Mouse (Mus musculus): Measurements from ENCODE around the gene Mknk1. TPM values are rescaled to one million over a fixed set of nuclear protein-coding genes. Genes with fewer than 3 reads are reported as not detected.
A peak's percentile ranks its signal among the peaks of the same experiment; 100 is the strongest.

Mknk1 gene
- polyA plus RNA-seq, 1 experiment from 2014 or later = 130 TPM

DNA sequence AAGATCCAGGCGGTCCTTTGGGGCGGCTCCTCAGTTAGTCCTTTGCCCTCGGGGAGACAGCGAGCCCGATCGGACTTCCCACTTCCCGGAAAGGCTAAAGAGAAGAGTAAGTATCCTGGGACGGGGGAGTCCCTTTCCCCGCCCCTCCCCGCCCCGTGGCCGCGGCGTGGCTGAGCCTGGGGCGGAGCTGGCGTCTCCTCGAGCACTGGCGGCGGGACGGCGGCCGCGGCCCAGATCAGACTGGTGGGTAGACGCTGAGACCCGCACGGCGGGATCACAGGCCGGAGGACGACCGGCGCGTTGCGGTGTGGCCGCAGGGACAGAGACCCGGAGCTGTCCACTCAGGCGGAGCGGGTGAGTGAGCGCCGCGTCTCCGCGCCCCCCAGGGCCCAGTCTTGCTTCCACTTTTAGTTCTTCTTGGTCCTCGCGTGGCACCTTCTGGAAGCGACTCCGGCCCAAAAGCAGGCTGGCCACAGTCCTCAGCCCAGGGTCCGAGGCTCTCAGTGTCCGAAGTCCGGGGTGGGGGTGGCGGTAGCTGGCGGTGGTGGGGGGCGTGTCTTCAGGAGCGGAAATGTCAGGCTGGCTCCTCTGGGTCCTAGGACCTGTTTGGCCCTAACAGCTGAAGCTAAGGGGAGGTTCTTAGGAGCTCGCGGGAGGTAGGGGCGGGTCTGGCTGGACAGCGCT, 11.0 kb upstream of the Mknk1 start, which contains the start of gene Mob3c:
TSS of gene Mob3c (plus strand) at position 205 of the 684 bp plus-strand sequence.
- Histone ChIP-seq H3K79me2 (ENCODE audit: inconsistent target) (peaks cover 47% of the 10 kb centered on the region), H3K4me3 (ENCODE audit: inconsistent target) (peak within 1 kb of the TSS; percentile 53), H3K27ac (peak within 1 kb of the TSS; percentile 74), H3K36me3 (ENCODE audit: inconsistent target) (peaks cover 18% of the 10 kb centered on the region)
- under 1% methylated on average over 57 of the region's 57 CpGs for WGBS (ENCODE audit: missing documents)

DNA sequence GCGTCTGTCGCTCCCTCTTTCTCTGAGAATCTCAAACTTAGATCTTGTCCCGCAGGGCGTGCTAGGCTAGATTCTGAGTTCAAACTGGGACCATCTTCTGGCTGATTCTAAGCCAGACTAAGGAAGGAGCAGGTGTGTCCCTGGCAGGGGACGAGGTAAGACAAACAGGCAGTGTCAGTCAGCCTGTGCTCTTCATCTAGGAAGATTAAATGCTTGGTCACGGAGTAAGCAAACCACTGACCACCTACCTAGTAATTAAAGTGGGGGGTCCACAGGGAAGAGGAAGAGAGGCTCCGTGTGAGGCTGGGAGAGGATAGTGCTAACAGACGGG, 10.5 kb upstream of the Mknk1 start:
- Histone ChIP-seq H3K27ac (peak overlapping the region; percentile 74), H3K4me3 (ENCODE audit: inconsistent target) (peak overlapping the region; percentile 53), H3K79me2 (ENCODE audit: inconsistent target) (peaks cover 52% of the 10 kb centered on the region), H3K36me3 (ENCODE audit: inconsistent target) (peaks cover 24% of the 10 kb centered on the region)
- WGBS (ENCODE audit: missing documents) = 18% methylated on average over 8 of the region's 8 CpGs

DNA sequence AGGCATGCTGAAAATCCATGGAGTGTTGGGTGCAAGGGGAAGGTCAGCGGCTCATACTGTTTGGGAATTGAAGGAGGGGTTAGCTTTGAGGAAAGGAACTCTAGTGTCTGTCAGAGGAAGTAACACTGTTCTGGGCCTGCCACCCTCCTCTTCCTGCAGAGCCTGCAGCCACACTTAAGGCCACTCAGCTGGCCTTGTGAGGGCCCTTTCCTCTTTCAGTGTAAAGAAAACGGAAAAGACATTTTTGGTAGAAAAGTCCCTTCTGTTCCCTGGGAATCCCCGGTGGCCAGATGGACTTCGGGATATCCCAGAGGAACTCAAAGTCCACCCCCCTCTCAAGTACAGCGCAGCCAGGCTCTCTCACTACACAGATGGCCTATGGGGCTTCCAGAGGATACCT, 8.5 kb upstream of the Mknk1 start:
- Histone ChIP-seq H3K79me2 (ENCODE audit: inconsistent target) (peaks cover 54% of the 10 kb centered on the region), H3K27ac (peak overlapping the region; percentile 78), H3K36me3 (ENCODE audit: inconsistent target) (peaks cover 32% of the 10 kb centered on the region), H3K4me3 (ENCODE audit: inconsistent target) (no peak overlapping the region)
- 16% methylated on average over 5 of the region's 5 CpGs for WGBS (ENCODE audit: missing documents)

DNA sequence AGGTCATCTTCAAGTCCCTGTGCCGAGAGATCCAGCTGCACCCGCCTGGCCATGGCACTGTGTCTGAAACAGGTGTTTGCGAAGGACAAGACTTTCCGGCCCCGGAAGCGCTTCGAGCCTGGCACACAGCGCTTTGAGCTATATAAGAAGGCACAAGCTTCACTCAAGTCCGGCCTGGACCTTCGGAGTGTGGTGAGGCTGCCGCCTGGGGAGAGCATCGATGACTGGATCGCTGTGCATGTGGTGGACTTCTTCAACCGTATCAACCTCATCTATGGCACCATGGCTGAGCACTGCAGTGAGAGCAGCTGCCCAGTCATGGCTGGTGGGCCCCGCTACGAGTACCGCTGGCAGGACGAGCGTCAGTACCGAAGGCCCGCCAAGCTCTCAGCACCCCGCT, 7.8 kb upstream of the Mknk1 start:
- 92% methylated on average over 22 of the region's 22 CpGs for WGBS (ENCODE audit: missing documents)
- Histone ChIP-seq H3K4me3 (ENCODE audit: inconsistent target) (no peak overlapping the region), H3K79me2 (ENCODE audit: inconsistent target) (peaks cover 54% of the 10 kb centered on the region), H3K27ac (peak overlapping the region; percentile 78), H3K36me3 (ENCODE audit: inconsistent target) (peaks cover 32% of the 10 kb centered on the region)

DNA sequence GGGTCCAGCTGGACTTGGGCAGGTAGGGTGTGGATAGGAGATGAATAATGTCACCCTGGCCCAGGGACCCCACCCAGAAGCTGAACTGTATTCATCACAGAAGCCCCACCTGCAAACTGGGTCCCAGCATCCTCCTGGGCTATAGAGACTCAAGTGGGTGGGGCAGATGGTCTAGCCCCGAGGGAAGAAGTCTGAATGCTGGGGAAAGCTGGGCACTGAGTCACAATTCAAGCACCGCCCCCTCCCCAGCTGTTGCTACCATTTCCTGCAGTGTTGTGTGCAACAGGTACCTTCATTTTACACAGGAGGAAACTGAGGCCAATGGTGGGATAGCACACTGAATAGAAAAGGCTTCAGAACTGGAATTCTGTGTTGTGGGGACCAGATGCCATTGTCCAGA, 7.0 kb upstream of the Mknk1 start:
- Histone ChIP-seq H3K27ac (no peak overlapping the region), H3K79me2 (ENCODE audit: inconsistent target) (peaks cover 54% of the 10 kb centered on the region), H3K4me3 (ENCODE audit: inconsistent target) (no peak overlapping the region), H3K36me3 (ENCODE audit: inconsistent target) (peaks cover 32% of the 10 kb centered on the region)
- 50% methylated on average over 2 of the region's 2 CpGs for WGBS (ENCODE audit: missing documents)

DNA sequence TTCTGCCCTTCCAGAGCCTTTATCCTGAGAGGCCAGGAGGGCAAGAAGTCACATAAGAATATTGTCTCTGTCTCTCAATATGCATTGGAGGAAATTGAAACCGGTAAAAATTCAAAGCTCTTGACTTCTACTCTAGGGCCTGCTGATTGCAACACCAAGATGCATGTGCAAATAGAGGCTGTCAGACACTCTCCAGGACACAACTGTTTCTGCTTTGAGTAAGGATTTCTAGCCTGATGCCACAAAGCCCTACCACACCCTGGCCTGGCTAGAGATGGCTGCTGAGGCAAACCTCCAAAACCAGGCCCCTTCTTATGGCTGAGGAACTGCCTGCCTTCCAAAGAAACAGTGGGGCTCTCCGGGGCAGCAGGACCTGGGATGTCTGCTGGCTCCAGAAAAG, 3.4 kb upstream of the Mknk1 start:
- peaks cover 32% of the 10 kb centered on the region for H3K36me3 ChIP-seq (ENCODE audit: inconsistent target)
- H3K27ac ChIP-seq = peak overlapping the region; percentile 41
- no peak overlapping the region for H3K4me3 ChIP-seq (ENCODE audit: inconsistent target)
- WGBS (ENCODE audit: missing documents) = 38% methylated on average over 2 of the region's 2 CpGs
- H3K79me2 ChIP-seq (ENCODE audit: inconsistent target) = peaks cover 45% of the 10 kb centered on the region

DNA sequence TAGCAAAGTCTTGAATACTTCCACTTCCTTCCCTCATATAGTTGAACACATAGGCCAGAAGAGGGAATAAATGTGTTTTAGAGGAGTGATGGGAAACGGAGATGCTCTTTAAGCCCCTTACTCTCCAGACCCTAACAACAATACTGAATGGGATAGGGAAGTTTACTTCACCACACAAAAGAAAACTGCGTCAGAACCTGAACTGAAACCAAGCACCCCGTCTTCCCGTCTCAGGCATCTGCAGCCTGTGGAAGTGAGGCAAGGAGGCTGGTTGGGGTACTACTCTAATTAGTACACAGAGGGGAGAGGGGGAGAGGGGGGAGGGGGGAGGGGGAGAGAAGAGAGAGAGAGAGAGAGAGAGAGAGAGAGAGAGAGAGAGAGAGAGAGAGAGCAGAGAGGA, 802 bp upstream of the Mknk1 start:
- Histone ChIP-seq H3K79me2 (ENCODE audit: inconsistent target) (peaks cover 45% of the 10 kb centered on the region), H3K36me3 (ENCODE audit: inconsistent target) (peaks cover 18% of the 10 kb centered on the region), H3K27ac (peak overlapping the region; percentile 77), H3K4me3 (ENCODE audit: inconsistent target) (peak overlapping the region; percentile 71)
- 18% methylated on average over 1 of the region's 4 CpGs for WGBS (ENCODE audit: missing documents)

DNA sequence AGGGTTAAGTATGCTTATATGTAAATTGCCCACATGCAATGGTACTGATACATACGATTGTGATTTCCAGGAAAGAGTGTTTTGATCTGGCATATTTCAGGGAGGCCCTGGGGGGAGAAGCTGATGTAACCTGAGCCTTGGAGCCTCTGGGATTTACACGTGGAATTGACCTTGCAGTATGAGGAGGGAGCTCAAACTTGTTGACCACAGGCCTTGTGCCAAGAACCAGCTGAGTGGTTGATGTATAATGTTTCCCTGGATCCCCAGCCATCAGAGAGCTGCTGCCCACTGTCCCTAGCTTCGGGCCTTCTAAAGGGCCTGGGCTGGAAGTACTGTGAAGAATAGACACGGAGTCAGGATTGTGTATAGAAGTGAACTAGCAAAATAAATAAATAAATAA, 958 bp downstream of the Mknk1 start:
- peaks cover 15% of the 10 kb centered on the region; the same call in 1 of the 2 replicates for H3K36me3 ChIP-seq (ENCODE audit: inconsistent target)
- peak overlapping the region; percentile 77 for H3K27ac ChIP-seq
- WGBS (ENCODE audit: missing documents) = 58% methylated on average over 4 of the region's 4 CpGs
- H3K4me3 ChIP-seq (ENCODE audit: inconsistent target) = peak overlapping the region; percentile 71
- peaks cover 58% of the 10 kb centered on the region for H3K79me2 ChIP-seq (ENCODE audit: inconsistent target)

DNA sequence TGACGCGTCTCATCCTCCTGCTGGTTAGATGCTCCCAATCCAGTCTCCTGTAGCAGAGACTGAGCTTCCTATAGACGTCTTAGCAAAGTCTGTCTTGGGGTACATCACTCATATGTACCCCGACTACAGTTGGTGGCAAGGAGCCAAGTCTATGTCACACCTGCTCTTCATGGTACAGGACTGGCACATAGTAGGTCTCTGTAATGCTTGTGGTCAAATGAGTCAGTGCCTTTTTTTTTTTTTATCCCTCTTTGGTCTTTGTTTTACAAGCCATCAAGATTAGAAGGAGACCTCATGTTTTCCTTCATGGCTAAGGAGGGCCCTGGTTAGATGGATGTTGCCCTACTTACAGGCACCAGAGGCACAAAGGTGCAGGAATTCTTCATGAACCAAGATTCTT, 1.8 kb downstream of the Mknk1 start:
- Histone ChIP-seq H3K4me3 (ENCODE audit: inconsistent target) (no peak overlapping the region), H3K79me2 (ENCODE audit: inconsistent target) (peaks cover 67% of the 10 kb centered on the region), H3K27ac (no peak overlapping the region), H3K36me3 (ENCODE audit: inconsistent target) (peaks cover 15% of the 10 kb centered on the region; the same call in 1 of the 2 replicates)
- 95% methylated on average over 4 of the region's 4 CpGs for WGBS (ENCODE audit: missing documents)

DNA sequence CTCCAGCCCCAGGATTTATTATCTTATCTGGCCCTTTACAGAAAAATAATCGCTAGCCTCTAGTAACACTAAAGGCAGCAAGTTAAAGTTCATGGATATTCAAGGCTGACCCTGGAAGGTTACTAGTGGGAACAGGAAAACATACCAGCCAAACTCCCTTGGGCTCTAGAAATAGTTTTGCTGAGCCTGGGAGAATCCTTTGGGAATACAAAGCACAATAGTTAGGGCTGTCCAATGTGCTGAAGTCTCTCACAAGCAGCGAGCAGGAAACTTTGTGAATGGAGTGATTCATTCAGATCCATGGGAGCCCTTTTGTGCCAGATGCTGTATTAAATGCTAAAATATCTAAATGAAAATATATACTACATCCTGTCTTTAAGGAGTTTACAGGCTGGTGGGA, 7.7 kb downstream of the Mknk1 start:
- Histone ChIP-seq H3K36me3 (ENCODE audit: inconsistent target) (peaks cover 46% of the 10 kb centered on the region), H3K27ac (peak overlapping the region; percentile 99), H3K4me3 (ENCODE audit: inconsistent target) (no peak overlapping the region), H3K79me2 (ENCODE audit: inconsistent target) (peaks cover 88% of the 10 kb centered on the region)
- 83% methylated on average over 2 of the region's 2 CpGs for WGBS (ENCODE audit: missing documents)

DNA sequence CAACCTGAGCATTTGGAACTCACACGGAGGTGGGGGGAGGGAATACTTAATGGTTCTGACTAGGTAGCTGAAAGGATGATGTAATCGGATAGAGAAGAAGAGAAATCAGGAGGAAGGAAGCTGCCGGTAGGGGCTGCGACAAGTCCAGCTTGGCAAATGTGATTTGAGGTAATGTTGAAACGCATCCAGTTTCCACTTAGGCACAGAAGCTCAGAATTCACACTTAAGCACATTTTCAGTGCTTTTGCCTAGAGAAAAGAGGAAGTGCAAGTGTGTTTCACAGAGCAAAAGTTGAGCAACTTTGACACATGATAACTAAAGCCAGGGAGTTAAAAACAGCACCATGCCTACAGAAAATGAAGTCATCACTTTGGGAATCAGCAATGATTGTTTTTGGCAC, 8.4 kb downstream of the Mknk1 start:
- no peak overlapping the region for H3K4me3 ChIP-seq (ENCODE audit: inconsistent target)
- WGBS (ENCODE audit: missing documents) = 0% methylated on average over 5 of the region's 5 CpGs
- peak overlapping the region; percentile 99 for H3K27ac ChIP-seq
- H3K36me3 ChIP-seq (ENCODE audit: inconsistent target) = peaks cover 44% of the 10 kb centered on the region
- H3K79me2 ChIP-seq (ENCODE audit: inconsistent target) = peaks cover 88% of the 10 kb centered on the region

DNA sequence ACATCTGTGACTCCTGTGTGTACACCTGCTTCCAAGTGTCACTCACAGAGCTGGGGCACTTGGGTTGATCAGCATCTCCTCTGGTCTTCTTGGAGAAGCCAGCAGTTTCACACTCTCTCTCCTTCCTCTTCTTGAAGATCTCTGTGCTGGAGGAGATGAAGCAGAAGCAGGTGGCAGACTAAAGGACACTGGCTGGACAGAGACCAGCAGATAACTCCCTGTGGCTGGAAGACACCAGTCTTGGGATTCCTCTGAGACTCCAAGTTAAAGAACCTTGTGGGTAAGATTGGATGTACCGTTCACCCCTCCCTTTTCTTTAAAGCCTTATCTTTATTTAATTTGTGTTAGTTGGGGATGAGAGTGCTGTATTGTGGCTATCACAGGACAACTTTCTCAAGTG, 9.1 kb downstream of the Mknk1 start:
- Histone ChIP-seq H3K27ac (peak overlapping the region; percentile 99), H3K79me2 (ENCODE audit: inconsistent target) (peaks cover 88% of the 10 kb centered on the region), H3K4me3 (ENCODE audit: inconsistent target) (no peak overlapping the region), H3K36me3 (ENCODE audit: inconsistent target) (peaks cover 48% of the 10 kb centered on the region)
- 94% methylated on average over 1 of the region's 1 CpGs for WGBS (ENCODE audit: missing documents)

DNA sequence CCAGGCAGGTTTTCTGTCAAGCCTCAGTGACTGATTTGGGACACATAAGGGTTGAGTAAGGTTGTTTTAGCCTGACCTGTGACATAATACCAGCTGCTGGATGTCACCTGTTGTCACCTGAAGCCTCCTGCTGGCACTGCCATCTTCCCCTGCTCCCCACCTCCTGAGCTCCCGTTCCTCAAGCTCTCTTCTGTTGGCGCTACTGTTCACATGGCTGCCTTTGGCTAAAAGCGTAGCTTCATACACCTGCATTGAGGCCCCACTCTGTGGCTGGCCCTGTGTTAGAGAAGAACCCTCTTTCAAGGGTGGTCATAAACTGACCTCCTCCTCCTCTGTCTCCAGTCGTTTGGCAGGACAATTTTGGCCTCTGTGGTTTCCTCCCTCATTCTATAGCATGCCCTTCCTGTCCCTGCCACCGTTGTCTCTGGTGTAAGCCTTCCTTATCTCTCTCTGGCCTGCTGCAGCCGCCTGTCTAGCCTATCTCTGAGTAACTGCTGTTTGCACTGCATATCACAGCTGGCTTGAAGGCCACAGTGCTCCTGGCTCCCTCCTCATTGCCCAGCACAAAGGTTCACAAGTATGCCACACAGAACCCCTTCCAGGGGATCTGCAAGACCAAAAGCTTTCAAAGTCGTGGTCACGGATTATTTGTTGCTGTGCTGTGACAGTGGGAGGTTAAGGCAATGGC, 10.1 kb downstream of the Mknk1 start:
- Histone ChIP-seq H3K4me3 (ENCODE audit: inconsistent target) (no peak overlapping the region), H3K36me3 (ENCODE audit: inconsistent target) (peaks cover 49% of the 10 kb centered on the region), H3K27ac (peak overlapping the region; percentile 99), H3K79me2 (ENCODE audit: inconsistent target) (peaks cover 88% of the 10 kb centered on the region)
- 42% methylated on average over 8 of the region's 8 CpGs for WGBS (ENCODE audit: missing documents)

DNA sequence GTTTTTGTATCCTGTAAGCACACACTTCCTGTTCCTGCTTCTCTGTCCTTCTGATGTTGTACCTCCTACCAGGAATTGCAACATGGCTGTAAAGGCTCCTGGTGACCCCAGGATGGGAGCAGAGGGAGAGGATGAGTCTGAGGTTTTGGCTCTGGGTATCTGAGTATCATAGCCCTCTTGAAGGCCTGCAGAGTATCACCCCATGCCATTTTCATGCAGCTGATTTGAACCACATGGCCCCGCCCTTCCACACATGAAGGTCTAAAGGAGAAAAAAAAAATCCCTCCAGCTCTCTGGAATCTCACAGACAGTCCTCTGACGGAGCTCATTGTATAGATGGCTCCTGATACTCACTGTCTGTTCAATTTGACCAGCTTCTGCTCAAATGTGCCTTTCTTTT, 11.1 kb downstream of the Mknk1 start:
- WGBS (ENCODE audit: missing documents) = 91% methylated on average over 2 of the region's 2 CpGs

DNA sequence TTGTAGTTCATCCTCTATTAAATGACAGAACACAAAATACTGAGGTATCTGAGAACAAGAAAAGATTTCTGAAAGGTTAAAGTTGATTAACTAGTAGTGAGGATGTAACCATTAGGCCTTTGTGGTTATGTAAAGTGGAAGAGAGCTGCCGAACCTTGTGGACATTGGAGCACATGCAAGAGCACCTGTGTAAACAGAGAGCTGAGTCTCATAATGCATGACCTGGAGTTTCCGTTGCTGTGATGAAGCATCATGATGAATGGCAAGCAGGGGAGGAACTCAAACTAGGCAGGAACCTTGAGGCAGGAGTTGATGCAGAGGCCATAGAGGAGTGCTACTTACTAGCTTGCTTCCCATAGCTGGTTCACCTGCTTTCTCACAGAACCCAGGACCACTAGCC, 11.6 kb downstream of the Mknk1 start:
- H3K36me3 ChIP-seq (ENCODE audit: inconsistent target) = peaks cover 61% of the 10 kb centered on the region
- peak overlapping the region; percentile 99 for H3K27ac ChIP-seq
- peaks cover 88% of the 10 kb centered on the region for H3K79me2 ChIP-seq (ENCODE audit: inconsistent target)
- 77% methylated on average over 2 of the region's 2 CpGs for WGBS (ENCODE audit: missing documents)
- no peak overlapping the region for H3K4me3 ChIP-seq (ENCODE audit: inconsistent target)

More for the DNA sequence above, 11.1 kb downstream of the Mknk1 start:
- Histone ChIP-seq H3K36me3 (ENCODE audit: inconsistent target) (peaks cover 57% of the 10 kb centered on the region), H3K4me3 (ENCODE audit: inconsistent target) (no peak overlapping the region), H3K27ac (peak overlapping the region; percentile 99), H3K79me2 (ENCODE audit: inconsistent target) (peaks cover 88% of the 10 kb centered on the region)

Data from macrophage (primary cell).